Mouse (Mus musculus) forebrain, embryonic 14.5 days (tissue): Measurements from ENCODE around the gene Acaca. TPM values are rescaled to one million over a fixed set of nuclear protein-coding genes. Genes with fewer than 3 reads are reported as not detected.
A peak's percentile ranks its signal among the peaks of the same experiment; 100 is the strongest.

ENCODE experiments used
- ATAC-seq: fragments of 200-750 bp; cut with Nextera tagmentation; 2 replicates; pipeline ENCODE4 v1.8.0; 2017; ENCODE audit warnings: mild to moderate bottlenecking, moderate library complexity
- DNase-seq: peaks from one replicate; pipeline ENCODE4 v3.0.0-alpha.2; 2015; ENCODE audit warnings: low spot score
- H3K27ac ChIP-seq: fragments of 300-500 bp; sonication (generic); 2 replicates; pipeline ENCODE4 v1.5.1; 2014; ENCODE audit warnings: low read depth, mild to moderate bottlenecking, control low read depth, low read length, moderate library complexity
- H3K27me3 ChIP-seq: fragments of 300-500 bp; sonication (generic); replicated peaks from 2 replicates; pipeline ENCODE4 v1.6.1; 2014; ENCODE audit warnings: low read length, control low read depth, mixed read lengths; ENCODE audit not compliant: control insufficient read depth, insufficient read depth
- H3K36me3 ChIP-seq: fragments of 300-500 bp; sonication (generic); 2 replicates; pipeline ENCODE4 v1.6.1; 2014; ENCODE audit warnings: low read length, control low read depth; ENCODE audit not compliant: control insufficient read depth, insufficient read depth
- H3K4me1 ChIP-seq: fragments of 300-500 bp; sonication (generic); 2 replicates; pipeline ENCODE4 v1.6.1; 2014; ENCODE audit warnings: antibody characterized with exemption, low read length, control low read depth; ENCODE audit not compliant: control insufficient read depth, insufficient read depth
- H3K4me2 ChIP-seq: fragments of 300-500 bp; sonication (generic); 2 replicates; pipeline ENCODE4 v1.6.1; 2014; ENCODE audit warnings: mild to moderate bottlenecking, control low read depth, low read length
- H3K4me3 ChIP-seq: fragments of 300-500 bp; sonication (generic); 2 replicates; pipeline ENCODE4 v1.5.1; 2014; ENCODE audit warnings: low read depth, low read length, control low read depth
- H3K9ac ChIP-seq: fragments of 300-500 bp; sonication (generic); 2 replicates; pipeline ENCODE4 v1.6.1; 2014; ENCODE audit warnings: mild to moderate bottlenecking, low read length, control low read depth, moderate library complexity
- H3K9me3 ChIP-seq: fragments of 300-500 bp; sonication (generic); replicated peaks from 2 replicates; pipeline ENCODE4 v1.6.1; 2016; ENCODE audit warnings: low read length, control low read depth, mixed read lengths; ENCODE audit not compliant: control insufficient read depth
- WGBS: fragments of 180-500 bp; shearing (Covaris S2); extraction: QIAGEN DNeasy Blood & Tissue Kit; methylation state at CpG from one replicate; pipeline ENCODE4 v1.1.7; 2014; 5-methylcytosine and 5-hydroxymethylcytosine counted together
- polyA plus RNA-seq: library from polyadenylated mRNA; unstranded; fragments of >200 nt; fragmentation: Nextera tagmentation; extraction: Ambion mirVana; gene quantifications from 2 replicates; pipeline ENCODE4 v1.2.1, GENCODE M21; 2014

Gene Acaca
- polyA plus RNA-seq, 1 experiment from 2014 or later = 24.3 TPM

DNA sequence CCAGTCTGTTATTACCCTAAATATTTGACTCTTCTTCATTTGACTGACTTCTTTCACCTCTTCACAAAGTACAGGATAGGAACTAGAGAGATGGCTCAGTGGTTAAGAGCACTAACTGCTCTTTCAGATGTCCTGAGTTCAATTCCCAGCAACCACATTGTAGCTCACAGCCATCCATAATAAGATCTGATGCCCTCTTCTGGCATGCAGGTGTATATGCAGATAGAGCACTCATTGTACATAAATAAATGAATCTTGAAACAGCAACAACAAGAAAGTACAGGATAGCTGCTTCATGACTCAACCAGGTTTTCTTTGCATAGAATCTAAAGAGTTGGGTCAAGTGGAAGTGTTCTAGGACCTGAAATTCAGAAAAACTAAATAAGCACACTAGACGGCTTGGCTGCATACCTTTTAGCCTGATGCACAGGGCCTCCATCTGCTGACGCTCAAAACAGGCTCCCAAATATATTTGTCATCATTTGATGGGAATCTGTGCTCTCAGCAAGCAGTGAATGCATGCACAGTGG is 4.9 kb downstream of the Acaca start:
- peaks cover 13% of the 10 kb centered on the region; the same call in 1 of the 2 replicates for H3K4me1 ChIP-seq
- DNase-seq = no peak
- no peaks in the 10 kb centered on the region for H3K9me3 ChIP-seq
- no peak overlapping the region for H3K4me2 ChIP-seq
- H3K27me3 ChIP-seq = no peaks in the 10 kb centered on the region
- H3K27ac ChIP-seq = no peak overlapping the region
- ATAC-seq = no peak
- WGBS = 90% methylated on average over 2 of the region's 2 CpGs
- no peak overlapping the region for H3K9ac ChIP-seq
- H3K36me3 ChIP-seq = no peaks in the 10 kb centered on the region
- H3K4me3 ChIP-seq = no peak overlapping the region

- 0 out of 2 replicates have a peak, but pooled peaks cover 2% of the 10 kb centered on the region for H3K4me1 ChIP-seq
- no peak overlapping the region for H3K27ac ChIP-seq
- H3K9me3 ChIP-seq = no peaks in the 10 kb centered on the region
- H3K4me3 ChIP-seq = no peak overlapping the region
- ATAC-seq (peak; percentile 61), DNase-seq (peak; percentile 53)
- H3K27me3 ChIP-seq = no peaks in the 10 kb centered on the region
- no peaks in the 10 kb centered on the region for H3K36me3 ChIP-seq
- H3K9ac ChIP-seq = no peak overlapping the region
- whole genome bisulfite sequencing = 14% methylated on average over 3 of the region's 3 CpGs
- no peak overlapping the region for H3K4me2 ChIP-seq
These were observed 7.0 kb downstream of the Acaca start for GRCm38 (mm10) chr11:84136453-84136852.

DNA sequence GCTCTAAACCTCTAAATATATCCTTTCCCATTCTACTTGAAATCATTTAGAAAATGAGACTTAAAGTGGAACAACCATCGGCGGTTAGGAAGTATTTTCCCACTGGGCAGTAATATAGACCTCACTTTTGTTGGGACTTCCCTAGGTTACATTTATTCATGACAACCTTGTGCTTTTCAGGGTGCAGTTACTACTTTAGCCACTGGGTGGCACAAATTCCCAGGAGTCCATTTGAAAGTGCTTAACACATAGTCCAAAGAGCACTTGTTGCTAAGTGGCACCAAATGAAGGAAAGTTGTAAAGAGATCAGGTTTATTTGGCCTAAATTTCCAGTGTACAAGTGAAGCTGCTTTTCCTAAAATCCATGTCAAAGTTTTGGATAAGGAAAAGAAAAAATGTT is 12.3 kb downstream of the Acaca start:
- H3K9ac ChIP-seq = no peak overlapping the region
- no peak overlapping the region for H3K4me3 ChIP-seq
- WGBS = 58% methylated on average over 2 of the region's 2 CpGs
- H3K27ac ChIP-seq = no peak overlapping the region
- ATAC-seq (no peak), DNase-seq (peak; percentile 64)
- no peak overlapping the region for H3K4me2 ChIP-seq
- no peaks in the 10 kb centered on the region for H3K36me3 ChIP-seq
- H3K9me3 ChIP-seq = no peaks in the 10 kb centered on the region
- no peaks in the 10 kb centered on the region for H3K4me1 ChIP-seq
- no peaks in the 10 kb centered on the region for H3K27me3 ChIP-seq

DNA sequence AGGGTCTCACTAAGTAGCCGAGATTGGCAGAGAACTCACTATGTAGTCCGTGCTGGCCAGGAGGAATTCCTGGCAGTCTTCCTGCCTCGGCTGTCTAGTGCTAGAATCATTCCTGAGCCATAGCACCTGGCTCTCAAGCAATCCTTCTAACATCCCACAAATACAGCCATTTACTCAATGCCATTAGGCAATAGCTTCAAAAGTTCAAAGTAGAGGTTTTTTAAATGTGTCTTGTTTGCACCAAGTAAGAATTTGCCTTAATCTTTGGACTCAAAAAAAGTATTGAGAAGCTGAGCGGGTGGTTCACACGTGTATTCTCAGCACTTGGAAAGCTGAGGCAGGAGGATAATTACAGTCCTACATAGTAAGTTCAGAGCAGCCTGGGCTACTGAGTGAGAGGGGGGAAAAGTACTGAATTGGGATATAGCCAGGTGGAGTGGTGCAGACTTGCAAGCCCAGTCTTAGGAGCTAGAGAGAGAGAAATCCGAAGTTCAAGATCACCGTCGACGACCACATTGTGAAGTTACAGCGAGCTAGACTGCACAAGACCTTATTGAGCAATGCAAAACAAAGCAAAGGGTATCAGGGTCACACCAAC is 15.8 kb downstream of the Acaca start:
- DNase-seq = no peak

DNA sequence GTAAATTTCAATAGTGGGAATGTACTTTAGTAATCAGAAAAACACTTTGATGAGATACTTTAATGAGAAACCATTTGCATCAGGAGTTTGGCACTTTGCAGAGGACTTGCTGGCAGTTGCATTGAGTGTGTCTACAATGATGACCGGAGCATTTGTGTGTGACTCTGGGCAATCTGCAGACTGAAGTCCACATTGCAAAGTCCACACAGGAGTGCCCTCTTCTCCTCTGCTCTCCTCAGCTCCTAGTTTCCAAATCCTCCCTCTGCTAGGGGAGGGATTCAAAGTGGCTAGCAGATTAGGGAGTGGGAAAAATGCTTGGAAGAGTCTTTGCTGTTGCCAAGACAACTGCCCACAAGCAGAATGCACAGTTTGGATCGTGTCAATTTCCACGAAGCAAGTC is 16.6 kb downstream of the Acaca start:
- ATAC-seq (no peak), DNase-seq (no peak)
- Histone ChIP-seq H3K4me1 (no peaks in the 10 kb centered on the region), H3K36me3 (no peaks in the 10 kb centered on the region), H3K4me2 (no peak overlapping the region), H3K27ac (no peak overlapping the region), H3K27me3 (no peaks in the 10 kb centered on the region), H3K9ac (no peak overlapping the region), H3K9me3 (no peaks in the 10 kb centered on the region), H3K4me3 (no peak overlapping the region)
- 40% methylated on average over 3 of the region's 3 CpGs for WGBS

More for the DNA sequence above, 15.8 kb downstream of the Acaca start:
- whole genome bisulfite sequencing = 60% methylated on average over 10 of the region's 10 CpGs
- Histone ChIP-seq H3K4me1 (no peaks in the 10 kb centered on the region), H3K9me3 (no peaks in the 10 kb centered on the region), H3K4me2 (no peak overlapping the region), H3K4me3 (no peak overlapping the region), H3K27me3 (no peaks in the 10 kb centered on the region), H3K27ac (no peak overlapping the region), H3K36me3 (no peaks in the 10 kb centered on the region), H3K9ac (no peak overlapping the region)
- no peak for ATAC-seq

DNA sequence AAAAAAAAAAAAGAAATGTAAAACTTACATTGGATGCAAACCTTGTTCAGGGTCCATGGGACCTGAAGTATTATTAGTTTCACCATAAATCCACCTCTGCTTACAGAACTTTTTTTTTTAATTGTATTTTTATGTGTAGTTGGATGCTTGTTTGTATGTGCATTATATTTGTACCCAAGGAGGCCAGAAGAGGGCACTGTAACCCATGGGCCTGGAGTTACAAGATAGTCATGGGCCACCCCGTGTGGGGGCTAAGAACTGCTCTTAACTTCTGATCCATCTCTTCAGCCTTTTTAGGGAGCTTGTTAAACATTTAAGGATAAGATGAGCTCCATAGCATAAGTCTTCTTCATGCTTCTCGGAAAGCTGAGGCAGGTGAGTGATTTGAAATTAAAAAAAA is 21.4 kb downstream of the Acaca start:
- 65% methylated on average over 2 of the region's 2 CpGs for WGBS
- no peaks in the 10 kb centered on the region for H3K27me3 ChIP-seq
- H3K4me2 ChIP-seq = no peak overlapping the region
- H3K36me3 ChIP-seq = no peaks in the 10 kb centered on the region
- no peak for DNase-seq
- ATAC-seq = no peak
- H3K4me1 ChIP-seq = no peaks in the 10 kb centered on the region
- no peak overlapping the region for H3K4me3 ChIP-seq
- H3K9ac ChIP-seq = no peak overlapping the region
- no peaks in the 10 kb centered on the region for H3K9me3 ChIP-seq
- H3K27ac ChIP-seq = no peak overlapping the region

- no peaks in the 10 kb centered on the region for H3K27me3 ChIP-seq
- no peaks in the 10 kb centered on the region for H3K36me3 ChIP-seq
- no peaks in the 10 kb centered on the region for H3K9me3 ChIP-seq
- 92% methylated on average over 4 of the region's 4 CpGs for WGBS
- H3K4me1 ChIP-seq = no peaks in the 10 kb centered on the region
- DNase-seq = no peak
- no peak overlapping the region for H3K9ac ChIP-seq
- no peak overlapping the region for H3K27ac ChIP-seq
- no peak overlapping the region for H3K4me3 ChIP-seq
- no peak for ATAC-seq
- no peak overlapping the region for H3K4me2 ChIP-seq
These were observed 27.2 kb downstream of the Acaca start for GRCm38 (mm10) chr11:84156535-84157262.

GRCm38 (mm10) chr11:84164123-84164522 is 34.7 kb downstream of the Acaca start:
- H3K36me3 ChIP-seq = no peaks in the 10 kb centered on the region
- no peak overlapping the region for H3K4me2 ChIP-seq
- no peak overlapping the region for H3K4me3 ChIP-seq
- no peaks in the 10 kb centered on the region for H3K9me3 ChIP-seq
- 91% methylated on average over 6 of the region's 6 CpGs for WGBS
- no peaks in the 10 kb centered on the region for H3K27me3 ChIP-seq
- H3K27ac ChIP-seq = no peak overlapping the region
- no peaks in the 10 kb centered on the region for H3K4me1 ChIP-seq
- DNase-seq = no peak
- ATAC-seq = no peak
- H3K9ac ChIP-seq = no peak overlapping the region

GRCm38 (mm10) chr11:84164561-84164960 is 35.1 kb downstream of the Acaca start:
- DNase-seq (no peak), ATAC-seq (no peak)
- H3K4me2 ChIP-seq = no peak overlapping the region
- no peaks in the 10 kb centered on the region for H3K27me3 ChIP-seq
- no peaks in the 10 kb centered on the region for H3K4me1 ChIP-seq
- no peak overlapping the region for H3K27ac ChIP-seq
- H3K9ac ChIP-seq = no peak overlapping the region
- H3K9me3 ChIP-seq = no peaks in the 10 kb centered on the region
- no peak overlapping the region for H3K4me3 ChIP-seq
- no peaks in the 10 kb centered on the region for H3K36me3 ChIP-seq
- WGBS = 77% methylated on average over 4 of the region's 4 CpGs
